Mouse (Mus musculus): ENCODE data around the gene Plac1.

DNA sequence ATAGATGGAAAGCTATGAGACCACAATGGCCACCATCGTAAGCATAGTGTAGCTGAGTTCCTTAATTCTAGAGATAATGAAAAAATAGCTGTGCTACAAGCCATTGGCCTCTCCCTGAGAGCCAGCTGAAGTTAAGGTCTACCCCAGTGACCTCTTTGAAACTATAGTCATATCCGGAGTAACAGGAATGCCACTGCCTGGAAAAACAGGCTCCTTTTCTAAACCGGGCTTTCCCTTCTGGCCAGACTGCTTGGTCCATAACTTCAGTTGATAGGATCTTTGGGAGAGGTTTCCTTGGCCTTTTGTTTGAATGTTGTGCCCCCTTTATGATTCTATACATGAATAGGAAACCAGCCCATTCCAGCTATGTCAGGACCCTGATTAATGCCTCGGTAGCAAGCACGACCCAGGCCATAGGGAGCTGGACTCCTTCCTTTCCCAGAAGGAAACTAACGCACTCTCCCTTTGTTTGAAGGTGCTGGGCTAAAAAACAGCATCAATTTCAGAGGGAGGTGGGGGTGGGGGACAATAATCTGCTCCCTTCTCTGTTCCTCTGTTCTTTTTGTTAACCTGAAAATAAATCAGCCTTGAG lies 15.5 kb downstream of the Plac1 start:
- no peak for TF ChIP-seq POLR2A (IDR thresholded peaks at IDR 0.05; ENCODE audit: insufficient read length, low read depth)
- no peak for TF ChIP-seq MAX (IDR thresholded peaks at IDR 0.05; ENCODE audit: low read depth)
- no peak for TF ChIP-seq MYOD1 (IDR thresholded peaks at IDR 0.05; ENCODE audit: control insufficient read depth in 1 of 3, insufficient read length in 2 of 3, low read depth in 2 of 3)
- TF ChIP-seq USF1 (IDR thresholded peaks at IDR 0.05; ENCODE audit: low read depth) = no peak
- no peak for TF ChIP-seq CEBPB (IDR thresholded peaks at IDR 0.05; ENCODE audit: insufficient read depth, poor library complexity, severe bottlenecking)

All from myocyte (in vitro differentiated cells).